In the genomic region with DNA sequence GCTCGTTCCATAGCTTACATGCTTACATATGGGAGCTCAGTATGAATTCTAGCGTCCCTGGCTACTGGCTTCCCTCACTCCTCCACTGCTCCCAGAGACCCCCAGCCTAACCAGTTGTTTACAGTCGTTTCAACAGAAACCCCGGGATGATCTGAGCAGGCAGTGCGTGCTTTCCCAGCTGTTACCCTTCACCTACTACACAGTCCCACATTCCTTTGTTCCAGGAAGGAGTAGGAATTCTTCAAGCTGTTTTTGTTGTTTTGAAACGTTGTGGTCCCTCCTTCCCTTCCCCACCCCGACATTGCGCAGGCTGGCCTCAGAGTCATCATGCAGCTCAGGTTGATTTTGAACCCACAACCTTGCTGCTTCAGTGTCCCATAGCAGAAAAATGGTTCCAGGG, we compare ENCODE assay signal across 9 mouse cellular contexts. TPM values are rescaled to one million over a fixed set of nuclear protein-coding genes. Genes with fewer than 3 reads are reported as not detected.
DNase-seq lines count a peak whose midpoint lies in the region; ATAC-seq lines count a peak whose summit lies in the region.
"Had no signal": no experiment of that assay in that cellular context is flagged by ENCODE, and none has a peak within 500 bp of the region (broad histone marks: within the 10 kb centered on the region; RNA-seq: fewer than 3 reads in every experiment).

No protein-coding gene starts in this region.

- H3K9me3 ChIP-seq in kidney, embryonic 14.5 days (ENCODE audit: control insufficient read depth, low read length), result no peaks in the 10 kb centered on the region
- H3K9me3 ChIP-seq in embryonic facial prominence, embryonic 11.5 days (replicated peaks; ENCODE audit: control insufficient read depth, low read length), result no peaks in the 10 kb centered on the region
- H3K9me3 ChIP-seq in embryonic facial prominence, embryonic 13.5 days, result no peaks in the 10 kb centered on the region
- H3K9me3 ChIP-seq in limb, embryonic 12.5 days, result no peaks in the 10 kb centered on the region

- 0 out of 2 replicates have a peak, but pooled peaks have one; percentile 8 for ATAC-seq in kidney, embryonic 14.5 days (ENCODE audit: low FRiP score, low TSS enrichment)
- ATAC-seq in embryonic facial prominence, embryonic 11.5 days (replicated peaks; ENCODE audit: insufficient number of reproducible peaks, low FRiP score, low TSS enrichment, low read depth), result no peak
- no peak for ATAC-seq in embryonic facial prominence, embryonic 13.5 days (ENCODE audit: insufficient number of reproducible peaks, insufficient read depth, low FRiP score, low TSS enrichment, low read depth)
- no peak for ATAC-seq in limb, embryonic 12.5 days (ENCODE audit: insufficient number of reproducible peaks, insufficient read depth, low FRiP score, low TSS enrichment, low read depth)

- H3K27ac ChIP-seq in kidney, embryonic 14.5 days (ENCODE audit: low read depth, low read length), result peak overlapping the region; percentile 79; the same call in 1 of the 2 replicates
- no peak overlapping the region for H3K27ac ChIP-seq in embryonic facial prominence, embryonic 11.5 days (replicated peaks; ENCODE audit: low read depth, low read length)
- peak overlapping the region; percentile 88; the same call in 1 of the 2 replicates for H3K27ac ChIP-seq in embryonic facial prominence, embryonic 13.5 days
- peak overlapping the region; percentile 41; the same call in 1 of the 2 replicates for H3K27ac ChIP-seq in limb, embryonic 12.5 days

- peak overlapping the region; percentile 39 for H3K4me3 ChIP-seq in kidney, embryonic 14.5 days (ENCODE audit: low read length)
- H3K4me3 ChIP-seq in embryonic facial prominence, embryonic 11.5 days (ENCODE audit: low read depth, low read length), result no peak overlapping the region
- peak overlapping the region; percentile 43; the same call in 1 of the 2 replicates for H3K4me3 ChIP-seq in embryonic facial prominence, embryonic 13.5 days
- peak overlapping the region; percentile 42; the same call in 1 of the 2 replicates for H3K4me3 ChIP-seq in limb, embryonic 12.5 days (replicated peaks)

- H3K9ac ChIP-seq in kidney, embryonic 14.5 days (ENCODE audit: low read depth, low read length), result peak overlapping the region; percentile 56; the same call in 1 of the 2 replicates
- H3K9ac ChIP-seq in embryonic facial prominence, embryonic 11.5 days (replicated peaks; ENCODE audit: low read length), result no peak overlapping the region
- peak overlapping the region; percentile 70; the same call in 1 of the 2 replicates for H3K9ac ChIP-seq in embryonic facial prominence, embryonic 13.5 days
- H3K9ac ChIP-seq in limb, embryonic 12.5 days (replicated peaks), result 0 out of 2 replicates have a peak overlapping the region, but pooled peaks have one; percentile 58

- DNase-seq in kidney, adult 9 months, result no peak
- no peak for DNase-seq in embryonic facial prominence, embryonic 11.5 days (ENCODE audit: low spot score)
- no peak for DNase-seq in retina, embryonic 14.5 days (ENCODE audit: low spot score)
- DNase-seq in urinary bladder, adult 18-20 months (ENCODE audit: low spot score in 2 of 2), result no peak
- DNase-seq: thymus, postnatal 25 days had no signal

- WGBS in kidney, embryonic 14.5 days, result 18% methylated on average over 8 of the region's 8 CpGs
- 18% methylated on average over 8 of the region's 8 CpGs for WGBS in embryonic facial prominence, embryonic 11.5 days
- WGBS in embryonic facial prominence, embryonic 13.5 days, result 20% methylated on average over 8 of the region's 8 CpGs
- WGBS in limb, embryonic 12.5 days, result 18% methylated on average over 8 of the region's 8 CpGs

- no peaks in the 10 kb centered on the region for H3K36me3 ChIP-seq in kidney, embryonic 14.5 days (ENCODE audit: control insufficient read depth, insufficient read depth, low read length)
- no peaks in the 10 kb centered on the region for H3K36me3 ChIP-seq in embryonic facial prominence, embryonic 11.5 days (replicated peaks; ENCODE audit: control insufficient read depth, insufficient read depth, low read depth, low read length)
- no peaks in the 10 kb centered on the region for H3K36me3 ChIP-seq in embryonic facial prominence, embryonic 13.5 days
- H3K36me3 ChIP-seq in limb, embryonic 12.5 days, result no peaks in the 10 kb centered on the region

- peak overlapping the region; percentile 59 for H3K4me2 ChIP-seq in kidney, embryonic 14.5 days (replicated peaks; ENCODE audit: low read depth, low read length)
- peak overlapping the region; percentile 73 for H3K4me2 ChIP-seq in embryonic facial prominence, embryonic 11.5 days (ENCODE audit: low read depth, low read length)
- H3K4me2 ChIP-seq in embryonic facial prominence, embryonic 13.5 days, result peak overlapping the region; percentile 81
- peak overlapping the region; percentile 78 for H3K4me2 ChIP-seq in limb, embryonic 12.5 days

- no peaks in the 10 kb centered on the region for H3K27me3 ChIP-seq in kidney, embryonic 14.5 days (ENCODE audit: control insufficient read depth, insufficient read depth, low read length)
- no peaks in the 10 kb centered on the region; the same call in 1 of the 2 replicates for H3K27me3 ChIP-seq in embryonic facial prominence, embryonic 11.5 days (ENCODE audit: control insufficient read depth, insufficient read depth, low read length)
- H3K27me3 ChIP-seq in embryonic facial prominence, embryonic 13.5 days, result peaks cover 8% of the 10 kb centered on the region
- no peaks in the 10 kb centered on the region; the same call in none of the 2 replicates for H3K27me3 ChIP-seq in limb, embryonic 12.5 days

- H3K4me1 ChIP-seq in kidney, embryonic 14.5 days (ENCODE audit: control insufficient read depth, insufficient read depth, low read length), result peaks cover 39% of the 10 kb centered on the region
- H3K4me1 ChIP-seq in embryonic facial prominence, embryonic 11.5 days (ENCODE audit: control insufficient read depth, insufficient read depth, low read length), result peaks cover 12% of the 10 kb centered on the region
- peaks cover 44% of the 10 kb centered on the region for H3K4me1 ChIP-seq in embryonic facial prominence, embryonic 13.5 days
- H3K4me1 ChIP-seq in limb, embryonic 12.5 days (replicated peaks), result peaks cover 36% of the 10 kb centered on the region

RNA-seq across cellular contexts. Expression of a gene that starts 0.6 kb away (rescaled TPM):
- polyA plus RNA-seq in kidney, embryonic 14.5 days (2014; fragmentation: Nextera tagmentation; extraction: Ambion mirVana), result 13.4 and 16.4 TPM in 2 replicates
- polyA plus RNA-seq in embryonic facial prominence, embryonic 11.5 days (2014; fragmentation: Nextera tagmentation; extraction: Ambion mirVana), result 1.5 and 2.3 TPM in 2 replicates
- polyA plus RNA-seq in embryonic facial prominence, embryonic 13.5 days (2015; fragmentation: Nextera tagmentation; extraction: Ambion mirVana), result 4.2 and 4.9 TPM in 2 replicates
- 2.8 and 4.1 TPM in 2 replicates for polyA plus RNA-seq in limb, embryonic 12.5 days (2016; fragmentation: Nextera tagmentation; extraction: Ambion mirVana)

RNA-seq across cellular contexts. Expression of a gene that starts 14.4 kb away (rescaled TPM):
- 0.07 and 0.23 TPM in 2 replicates for polyA plus RNA-seq in kidney, embryonic 14.5 days (2014; fragmentation: Nextera tagmentation; extraction: Ambion mirVana)
- polyA plus RNA-seq in embryonic facial prominence, embryonic 11.5 days (2014; fragmentation: Nextera tagmentation; extraction: Ambion mirVana), result 0.08 and 0.27 TPM in 2 replicates
- polyA plus RNA-seq in embryonic facial prominence, embryonic 13.5 days (2015; fragmentation: Nextera tagmentation; extraction: Ambion mirVana), result 0.25 and 0.99 TPM in 2 replicates
- polyA plus RNA-seq in limb, embryonic 12.5 days (2016; fragmentation: Nextera tagmentation; extraction: Ambion mirVana), result 0.20 and 0.40 TPM in 2 replicates
- polyA plus RNA-seq: spleen, adult 2 months had no signal

RNA-seq across cellular contexts. Expression of a gene that starts 21.2 kb away (rescaled TPM):
- polyA plus RNA-seq in kidney, embryonic 14.5 days (2014; fragmentation: Nextera tagmentation; extraction: Ambion mirVana), result 1.6 and 2.6 TPM in 2 replicates
- polyA plus RNA-seq in embryonic facial prominence, embryonic 11.5 days (2014; fragmentation: Nextera tagmentation; extraction: Ambion mirVana), result 1.9 and 2.4 TPM in 2 replicates
- 1.4 and 3.6 TPM in 2 replicates for polyA plus RNA-seq in embryonic facial prominence, embryonic 13.5 days (2015; fragmentation: Nextera tagmentation; extraction: Ambion mirVana)
- 5.1 and 7.0 TPM in 2 replicates for polyA plus RNA-seq in limb, embryonic 12.5 days (2016; fragmentation: Nextera tagmentation; extraction: Ambion mirVana)

RNA-seq across cellular contexts. Expression of a gene that starts 26.4 kb away (rescaled TPM):
- polyA plus RNA-seq in kidney, embryonic 14.5 days (2014; fragmentation: Nextera tagmentation; extraction: Ambion mirVana), result 8.7 and 14.1 TPM in 2 replicates
- 10.9 and 14.1 TPM in 2 replicates for polyA plus RNA-seq in embryonic facial prominence, embryonic 11.5 days (2014; fragmentation: Nextera tagmentation; extraction: Ambion mirVana)
- polyA plus RNA-seq in embryonic facial prominence, embryonic 13.5 days (2015; fragmentation: Nextera tagmentation; extraction: Ambion mirVana), result 38.2 and 41.8 TPM in 2 replicates
- polyA plus RNA-seq in limb, embryonic 12.5 days (2016; fragmentation: Nextera tagmentation; extraction: Ambion mirVana), result 25.5 and 26.9 TPM in 2 replicates

RNA-seq across cellular contexts. Expression of a gene that starts 48.7 kb away (rescaled TPM):
- polyA plus RNA-seq in kidney, embryonic 14.5 days (2014; fragmentation: Nextera tagmentation; extraction: Ambion mirVana), result 4.1 and 4.5 TPM in 2 replicates
- polyA plus RNA-seq in embryonic facial prominence, embryonic 11.5 days (2014; fragmentation: Nextera tagmentation; extraction: Ambion mirVana), result 2.4 and 3.7 TPM in 2 replicates
- polyA plus RNA-seq in embryonic facial prominence, embryonic 13.5 days (2015; fragmentation: Nextera tagmentation; extraction: Ambion mirVana), result 4.0 and 4.6 TPM in 2 replicates
- polyA plus RNA-seq in limb, embryonic 12.5 days (2016; fragmentation: Nextera tagmentation; extraction: Ambion mirVana), result 4.1 and 5.7 TPM in 2 replicates
